ENCODE assay signal across 8 mouse cellular contexts in the genomic region with DNA sequence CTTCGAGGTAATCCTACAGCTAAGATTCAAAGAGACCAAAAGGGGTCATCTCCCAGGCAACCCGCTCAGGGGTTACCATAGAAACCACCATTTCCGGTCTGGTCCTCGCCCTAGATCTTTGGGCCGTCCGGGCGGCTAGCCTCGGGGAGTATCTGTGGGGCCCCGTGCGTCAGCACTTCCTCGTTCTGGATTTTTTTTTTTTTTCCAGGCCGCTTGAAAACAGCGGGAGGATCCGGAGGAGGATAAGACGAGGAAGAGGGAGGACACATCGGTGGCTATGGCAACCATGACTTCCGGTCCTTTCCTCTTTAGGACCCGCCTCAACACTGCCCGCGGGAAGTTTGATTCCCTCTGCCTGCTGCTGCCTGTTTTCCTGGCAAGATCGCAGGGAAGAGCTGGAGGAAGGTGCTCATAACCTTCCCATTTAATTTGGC. TPM values are rescaled to one million over a fixed set of nuclear protein-coding genes. Genes with fewer than 3 reads are reported as not detected.
DNase-seq lines count a peak whose midpoint lies in the region; ATAC-seq and TF ChIP-seq lines count a peak whose summit lies in the region.

A gene (minus strand): TSS at position 268 of the 434 bp plus-strand sequence.

- no peaks in the 10 kb centered on the region; the same call in 1 of the 2 replicates for H3K4me1 ChIP-seq in bone marrow, adult 2 months (ENCODE audit: control insufficient read depth, insufficient read depth, low read length)
- H3K4me1 ChIP-seq in embryonic facial prominence, embryonic 15.5 days: peaks cover 5% of the 10 kb centered on the region; the same call in 1 of the 2 replicates
- no peaks in the 10 kb centered on the region for H3K4me1 ChIP-seq in heart, embryonic 11.5 days (ENCODE audit: control insufficient read depth, insufficient read depth, low read length)
- peaks cover 10% of the 10 kb centered on the region; the same call in 1 of the 2 replicates for H3K4me1 ChIP-seq in kidney, embryonic 16.5 days (ENCODE audit: insufficient read depth, low read length)
- no peaks in the 10 kb centered on the region; the same call in 1 of the 2 replicates for H3K4me1 ChIP-seq in liver, adult 2 months (ENCODE audit: control insufficient read depth, insufficient read depth, low read length)

- peak within 1 kb of the TSS; percentile 66 for H3K4me3 ChIP-seq in bone marrow, adult 2 months (replicated peaks; ENCODE audit: control insufficient read depth, low read depth, low read length)
- H3K4me3 ChIP-seq in embryonic facial prominence, embryonic 15.5 days (replicated peaks): peak within 1 kb of the TSS; percentile 75
- H3K4me3 ChIP-seq in heart, embryonic 11.5 days (ENCODE audit: low read depth, low read length): peak within 1 kb of the TSS; percentile 67
- peak within 1 kb of the TSS; percentile 69 for H3K4me3 ChIP-seq in kidney, embryonic 16.5 days (ENCODE audit: low read length)
- H3K4me3 ChIP-seq in liver, adult 2 months (ENCODE audit: insufficient read depth, low read depth, low read length): peak within 1 kb of the TSS; percentile 54
- H3K4me3 ChIP-seq in myocyte: peak within 1 kb of the TSS; percentile 61

- no peak for TF ChIP-seq POLR2A in bone marrow, adult 2 months (IDR thresholded peaks at IDR 0.05; ENCODE audit: borderline replicate concordance, control insufficient read depth, low read depth, low read length)
- no peak for TF ChIP-seq POLR2A in liver, adult 2 months (IDR thresholded peaks at IDR 0.05; ENCODE audit: extremely low read depth, insufficient read depth, low read length)
- no peak for TF ChIP-seq POLR2A in myocyte (IDR thresholded peaks at IDR 0.05; ENCODE audit: insufficient read length, low read depth)

- peak within 1 kb of the TSS; percentile 64 for H3K4me2 ChIP-seq in embryonic facial prominence, embryonic 15.5 days (replicated peaks)
- peak within 1 kb of the TSS; percentile 72 for H3K4me2 ChIP-seq in heart, embryonic 11.5 days
- peak within 1 kb of the TSS; percentile 75 for H3K4me2 ChIP-seq in kidney, embryonic 16.5 days (replicated peaks; ENCODE audit: low read depth, low read length)
- peak within 1 kb of the TSS; percentile 93 for H3K4me2 ChIP-seq in myocyte (ENCODE audit: low read depth)

- TF ChIP-seq CTCF in bone marrow, adult 2 months (IDR thresholded peaks at IDR 0.05; ENCODE audit: control insufficient read depth, insufficient read depth, low read length): no peak
- TF ChIP-seq CTCF in liver, adult 2 months (IDR thresholded peaks at IDR 0.05; ENCODE audit: low read depth, low read length): no peak

- no peaks in the 10 kb centered on the region; the same call in 1 of the 2 replicates for H3K36me3 ChIP-seq in embryonic facial prominence, embryonic 15.5 days
- H3K36me3 ChIP-seq in heart, embryonic 11.5 days (ENCODE audit: control insufficient read depth, insufficient read depth, low read length): no peaks in the 10 kb centered on the region
- peaks cover 5% of the 10 kb centered on the region; the same call in 1 of the 2 replicates for H3K36me3 ChIP-seq in kidney, embryonic 16.5 days (ENCODE audit: insufficient read depth, low read length)
- no peaks in the 10 kb centered on the region for H3K36me3 ChIP-seq in liver, adult 2 months (ENCODE audit: control insufficient read depth, insufficient read depth, low read length)
- peaks cover 12% of the 10 kb centered on the region for H3K36me3 ChIP-seq in myocyte (ENCODE audit: control insufficient read depth, insufficient read depth)
- H3K36me3 ChIP-seq in splenic B cell, adult 2 months (ENCODE audit: control insufficient read depth, insufficient read depth, low read length, poor library complexity, severe bottlenecking): no peaks in the 10 kb centered on the region

- DNase-seq in A20 (ENCODE audit: low read depth, low spot score): peak; percentile 84
- DNase-seq in liver, adult 2 months (ENCODE audit: extremely low read depth, low read depth, low spot score): peak; percentile 66
- peak; percentile 78 for DNase-seq in splenic B cell, adult 2 months (ENCODE audit: low read depth, low spot score)

- WGBS in bone marrow, adult 2 months: under 1% methylated on average over 21 of the region's 21 CpGs
- WGBS in embryonic facial prominence, embryonic 15.5 days: 0% methylated on average over 21 of the region's 21 CpGs
- WGBS in heart, embryonic 11.5 days (ENCODE audit: insufficient replicate concordance): under 1% methylated on average over 21 of the region's 21 CpGs
- 0% methylated on average over 20 of the region's 21 CpGs for WGBS in kidney, embryonic 16.5 days
- WGBS in liver, adult 2 months: under 1% methylated on average over 21 of the region's 21 CpGs

- peak; percentile 91 for ATAC-seq in embryonic facial prominence, embryonic 15.5 days (ENCODE audit: insufficient number of reproducible peaks, low FRiP score, low TSS enrichment, low read depth)
- ATAC-seq in heart, embryonic 11.5 days (replicated peaks; ENCODE audit: insufficient number of reproducible peaks, low FRiP score, low TSS enrichment): peak; percentile 83
- peak; percentile 97 for ATAC-seq in kidney, embryonic 16.5 days (ENCODE audit: low FRiP score, low TSS enrichment)

- no peaks in the 10 kb centered on the region for H3K9me3 ChIP-seq in embryonic facial prominence, embryonic 15.5 days (replicated peaks)
- H3K9me3 ChIP-seq in heart, embryonic 11.5 days (replicated peaks; ENCODE audit: control insufficient read depth, low read length): no peaks in the 10 kb centered on the region
- H3K9me3 ChIP-seq in kidney, embryonic 16.5 days (ENCODE audit: low read length): no peaks in the 10 kb centered on the region

- H3K27me3 ChIP-seq in embryonic facial prominence, embryonic 15.5 days: no peaks in the 10 kb centered on the region
- no peaks in the 10 kb centered on the region for H3K27me3 ChIP-seq in heart, embryonic 11.5 days (ENCODE audit: control insufficient read depth, insufficient read depth, low read length)
- H3K27me3 ChIP-seq in kidney, embryonic 16.5 days (ENCODE audit: insufficient read depth, low read length): no peaks in the 10 kb centered on the region
- no peaks in the 10 kb centered on the region for H3K27me3 ChIP-seq in liver, adult 2 months (ENCODE audit: control insufficient read depth, insufficient read depth, low read length)
- no peaks in the 10 kb centered on the region for H3K27me3 ChIP-seq in myocyte (ENCODE audit: control insufficient read depth, insufficient read depth, insufficient read length)
- H3K27me3 ChIP-seq in splenic B cell, adult 2 months (ENCODE audit: control insufficient read depth, insufficient read depth, low read length, poor library complexity, severe bottlenecking): no peaks in the 10 kb centered on the region

- no peaks in the 10 kb centered on the region for H3K79me2 ChIP-seq in liver, adult 2 months (ENCODE audit: control insufficient read depth, insufficient read depth, low read length)
- H3K79me2 ChIP-seq in myocyte (ENCODE audit: control insufficient read depth, insufficient read depth): no peaks in the 10 kb centered on the region

- peak within 1 kb of the TSS; percentile 44 for H3K9ac ChIP-seq in embryonic facial prominence, embryonic 15.5 days
- peak within 1 kb of the TSS; percentile 66 for H3K9ac ChIP-seq in heart, embryonic 11.5 days (ENCODE audit: low read depth, low read length)
- peak within 1 kb of the TSS; percentile 66 for H3K9ac ChIP-seq in kidney, embryonic 16.5 days (replicated peaks; ENCODE audit: low read length)
- H3K9ac ChIP-seq in liver, adult 2 months (ENCODE audit: low read depth, low read length): no peak within 1 kb of the TSS

- no peak within 1 kb of the TSS for H3ac ChIP-seq in myocyte (ENCODE audit: control insufficient read depth, insufficient read length)

- no peak within 1 kb of the TSS for H3K27ac ChIP-seq in bone marrow, adult 2 months (ENCODE audit: control insufficient read depth, insufficient read depth, low read depth, low read length, poor library complexity)
- H3K27ac ChIP-seq in embryonic facial prominence, embryonic 15.5 days (replicated peaks): peak within 1 kb of the TSS; percentile 90
- H3K27ac ChIP-seq in heart, embryonic 11.5 days (ENCODE audit: low read depth, low read length): peak within 1 kb of the TSS; percentile 54
- H3K27ac ChIP-seq in kidney, embryonic 16.5 days (ENCODE audit: low read length): peak within 1 kb of the TSS; percentile 92
- H3K27ac ChIP-seq in liver, adult 2 months (replicated peaks; ENCODE audit: insufficient read depth, low read depth, low read length): no peak within 1 kb of the TSS

TF ChIP-seq in myocyte, 11 proteins besides CTCF, POLR2A, EP300 and RAD21:
- peak; percentile 99 for TF ChIP-seq E2F4 (IDR thresholded peaks at IDR 0.05; ENCODE audit: insufficient read depth)
- TF ChIP-seq USF1 (IDR thresholded peaks at IDR 0.05; ENCODE audit: low read depth): no peak

RNA-seq across cellular contexts. Expression of the gene that starts here (rescaled TPM):
- 0.40 TPM in 1 of 2 replicates, not detected in the other for polyA plus RNA-seq in bone marrow, adult 2 months (2011; ENCODE audit: insufficient read depth, insufficient read length, low replicate concordance, missing spikeins)
- 16.1 and 17.9 TPM in 2 replicates for polyA plus RNA-seq in embryonic facial prominence, embryonic 15.5 days (2015; fragmentation: Nextera tagmentation; extraction: Ambion mirVana)
- polyA plus RNA-seq in heart, embryonic 11.5 days (2014; fragmentation: Nextera tagmentation; extraction: Ambion mirVana): 9.3 and 10.3 TPM in 2 replicates
- 15.8 and 16.7 TPM in 2 replicates for polyA plus RNA-seq in kidney, embryonic 16.5 days (2015; fragmentation: Nextera tagmentation; extraction: Ambion mirVana)
- 0.28 and 0.40 TPM in 2 replicates for total RNA-seq in liver, adult 2 months (2014; rRNA removed)
- polyA plus RNA-seq in liver, adult 2 months (2012; rRNA removed): 0.11 and 0.17 TPM in 2 replicates
- 5.8 TPM for polyA plus RNA-seq in myocyte (2012; fragmentation: generic; extraction: Trizol)

Comparison
In these comparisons a context has a peak if more than half of its experiments do, and no peak if none do; other contexts are left out.
1. Peak in DNase-seq and H3K4me3 ChIP-seq in liver, adult 2 months; RNA of the gene not detected or under 1 TPM.
2. H3K27ac ChIP-seq: peak in embryonic facial prominence, embryonic 15.5 days (single experiment), heart, embryonic 11.5 days (single experiment) and kidney, embryonic 16.5 days (single experiment); none in bone marrow, adult 2 months (single experiment) and liver, adult 2 months (single experiment).
3. Peak in every context shown above with its lines, with median percentiles within 50 percentile points of each other: DNase-seq, H3K4me3 ChIP-seq, ATAC-seq and H3K4me2 ChIP-seq.